Mouse (Mus musculus): ENCODE results near the gene Tmem156.
"Not testable (repeated sequence)": the region's sequence is repeated elsewhere in the genome, so short reads cannot be mapped to it uniquely, and the experiment has no call there.

DNA sequence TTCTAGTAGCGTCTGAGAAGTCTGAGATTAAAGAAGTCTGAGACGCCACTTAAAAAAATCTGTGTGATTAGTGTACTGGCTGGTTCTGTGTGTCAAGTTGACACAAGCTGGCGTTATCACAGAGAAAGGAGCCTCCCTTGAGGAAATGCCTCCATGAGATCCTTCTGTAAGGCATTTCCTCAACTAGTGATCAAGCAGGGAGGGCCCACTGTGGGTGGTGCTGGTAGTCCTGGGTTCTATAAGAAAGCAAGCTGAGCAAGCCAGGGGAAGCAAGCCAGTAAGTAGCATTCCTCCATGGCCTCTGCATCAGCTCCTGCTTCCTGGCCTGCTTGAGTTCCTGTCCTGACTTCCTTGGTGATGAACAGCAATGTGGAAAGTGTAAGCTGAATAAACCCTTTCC is 20.3 kb upstream of the Tmem156 start:
- not testable (repeated sequence) for TF ChIP-seq CTCF (IDR thresholded peaks at IDR 0.05; ENCODE audit: control insufficient read depth, insufficient read depth, insufficient read length); USF1 (IDR thresholded peaks at IDR 0.05; ENCODE audit: low read depth); MYOG (IDR thresholded peaks at IDR 0.05; ENCODE audit: control insufficient read depth, extremely low read depth, insufficient read length); CEBPB (IDR thresholded peaks at IDR 0.05; ENCODE audit: low read depth); MAX (IDR thresholded peaks at IDR 0.05); FOSL1 (IDR thresholded peaks at IDR 0.05; ENCODE audit: insufficient read depth, low read length, poor library complexity, severe bottlenecking); MYOD1 (IDR thresholded peaks at IDR 0.05; ENCODE audit: control insufficient read depth, insufficient read length, low read depth)
